9 mouse cellular contexts compared by ENCODE assay signal in the genomic region with DNA sequence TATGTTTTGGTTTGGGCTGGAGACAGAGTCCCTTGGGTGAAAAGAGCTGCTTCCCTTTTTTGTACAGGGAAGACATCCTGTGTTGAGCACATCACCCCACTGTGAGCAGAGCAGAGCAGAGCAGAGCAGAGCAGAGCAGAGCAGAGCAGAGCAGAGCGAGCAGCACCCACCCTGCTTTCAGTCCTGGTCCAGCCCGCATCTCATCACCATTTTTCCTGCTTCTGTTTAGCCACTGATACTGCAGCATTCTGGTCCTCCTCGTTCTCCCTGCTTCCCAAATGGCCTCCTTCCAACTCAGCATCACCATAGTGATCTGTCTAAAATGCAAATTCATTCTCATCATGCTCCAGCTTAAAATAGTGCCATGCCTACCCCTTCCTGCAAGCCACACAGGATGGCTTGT.
DNase-seq lines count a peak whose midpoint lies in the region; ATAC-seq and TF ChIP-seq lines count a peak whose summit lies in the region.
"Had no signal": no experiment of that assay in that cellular context is flagged by ENCODE, and none has a peak within 500 bp of the region (broad histone marks: within the 10 kb centered on the region; RNA-seq: fewer than 3 reads in every experiment).

No protein-coding gene starts in this region.

- H3K36me3 ChIP-seq in megakaryocyte, embryonic 14.5 days (replicated peaks; ENCODE audit: low read length), result peaks cover 14% of the 10 kb centered on the region
- H3K36me3 ChIP-seq in liver, postnatal 0 days (replicated peaks; ENCODE audit: insufficient read depth, low read length), result no peaks in the 10 kb centered on the region

- no peak for TF ChIP-seq CTCF in liver, postnatal 0 days (IDR thresholded peaks at IDR 0.05; ENCODE audit: low read depth)

- H3K9me3 ChIP-seq in megakaryocyte, embryonic 14.5 days, result no peaks in the 10 kb centered on the region; the same call in 1 of the 2 replicates
- no peaks in the 10 kb centered on the region for H3K9me3 ChIP-seq in liver, postnatal 0 days (ENCODE audit: low read length)

- peaks cover 28% of the 10 kb centered on the region for H3K4me1 ChIP-seq in megakaryocyte, embryonic 14.5 days
- no peaks in the 10 kb centered on the region for H3K4me1 ChIP-seq in liver, postnatal 0 days (ENCODE audit: insufficient read depth)

- H3K4me3 ChIP-seq in megakaryocyte, embryonic 14.5 days (replicated peaks), result peak overlapping the region; percentile 82
- no peak overlapping the region for H3K4me3 ChIP-seq in liver, postnatal 0 days (ENCODE audit: low read depth, low read length)
- H3K4me3 ChIP-seq: gastrocnemius, adult 2 months had no signal

- H3K27ac ChIP-seq in liver, postnatal 0 days (ENCODE audit: low read depth), result no peak overlapping the region
- H3K27ac ChIP-seq: gastrocnemius, adult 2 months had no signal

- peak; percentile 15 for DNase-seq in A20 (ENCODE audit: low read depth, low spot score)
- peak; percentile 29 for DNase-seq in cerebellum, adult 9-10 months
- DNase-seq in layer of hippocampus, adult 11-12 months (ENCODE audit: low spot score), result peak; percentile 82
- no peak for DNase-seq in thymus, postnatal 25 days
- no peak for DNase-seq in gastrocnemius, postnatal 10 days
- no peak for DNase-seq in liver, postnatal 0 days
- no peak for DNase-seq in liver
- DNase-seq: gastrocnemius, adult 2 months had no signal

- 60% methylated on average over 3 of the region's 3 CpGs for WGBS in liver, postnatal 0 days (ENCODE audit: insufficient replicate concordance)

- TF ChIP-seq EP300 in liver, postnatal 0 days (IDR thresholded peaks at IDR 0.05; ENCODE audit: low read depth), result no peak

- no peaks in the 10 kb centered on the region for H3K27me3 ChIP-seq in megakaryocyte, embryonic 14.5 days (replicated peaks)
- no peaks in the 10 kb centered on the region for H3K27me3 ChIP-seq in liver, postnatal 0 days (ENCODE audit: insufficient read depth, low read length)

- ATAC-seq in liver, postnatal 0 days, result no peak

- no peak overlapping the region for H3K4me2 ChIP-seq in liver, postnatal 0 days (ENCODE audit: low read depth, low read length)

- no peak overlapping the region for H3K9ac ChIP-seq in liver, postnatal 0 days (replicated peaks)

Comparison
In these comparisons a context has a peak if more than half of its experiments do, and no peak if none do; other contexts are left out.
1. DNase-seq: peak in A20 (single experiment), cerebellum, adult 9-10 months (single experiment) and layer of hippocampus, adult 11-12 months (single experiment); none in thymus, postnatal 25 days (single experiment), gastrocnemius, postnatal 10 days (single experiment), liver, postnatal 0 days (single experiment) and liver (single experiment).